Mouse (Mus musculus) urinary bladder, postnatal 10 days (tissue): ENCODE results near the gene Gm13757.
"Not testable (repeated sequence)": the region's sequence is repeated elsewhere in the genome, so short reads cannot be mapped to it uniquely, and the experiment has no call there.

ENCODE experiments used
- DNase-seq: peaks from one replicate; pipeline ENCODE4 v3.0.0; 2022; ENCODE audit warnings: low spot score

The Gm13757 gene

GRCm38 (mm10) chr2:88449031-88449430, at the start of gene Gm13757:
Gm13757 (minus strand) TSS chr2:88449131.
- DNase-seq: no peak

GRCm38 (mm10) chr2:88493020-88493419, 44.1 kb upstream of the Gm13757 start, which contains the start of gene Olfr1185-ps1:
Olfr1185-ps1 (plus strand) TSS chr2:88493320.
- no peak for DNase-seq

- DNase-seq: no peak
These were observed 34.4 kb upstream of the Gm13757 start, which contains the start of gene Olfr1184 for GRCm38 (mm10) chr2:88483298-88483697. Olfr1184 (plus strand) TSS chr2:88483598.

GRCm38 (mm10) chr2:88454567-88454966, 5.6 kb upstream of the Gm13757 start, which contains the start of gene Olfr1183:
Olfr1183 (plus strand) TSS chr2:88454867.
- not testable (repeated sequence) for DNase-seq

GRCm38 (mm10) chr2:88426071-88426470, 22.9 kb downstream of the Gm13757 start, which contains the start of gene Olfr1181:
Olfr1181 (minus strand) TSS chr2:88426171.
- no peak for DNase-seq

GRCm38 (mm10) chr2:88419051-88419450, 29.9 kb downstream of the Gm13757 start, which contains the start of gene Olfr1180:
Olfr1180 (minus strand) TSS chr2:88419151.
- no peak for DNase-seq

- DNase-seq: no peak
These were observed 42.6 kb downstream of the Gm13757 start, which contains the start of gene Olfr1179 for GRCm38 (mm10) chr2:88406353-88406752. Olfr1179 (minus strand) TSS chr2:88406453.
